20 mouse cellular contexts compared by ENCODE assay signal in the genomic region with DNA sequence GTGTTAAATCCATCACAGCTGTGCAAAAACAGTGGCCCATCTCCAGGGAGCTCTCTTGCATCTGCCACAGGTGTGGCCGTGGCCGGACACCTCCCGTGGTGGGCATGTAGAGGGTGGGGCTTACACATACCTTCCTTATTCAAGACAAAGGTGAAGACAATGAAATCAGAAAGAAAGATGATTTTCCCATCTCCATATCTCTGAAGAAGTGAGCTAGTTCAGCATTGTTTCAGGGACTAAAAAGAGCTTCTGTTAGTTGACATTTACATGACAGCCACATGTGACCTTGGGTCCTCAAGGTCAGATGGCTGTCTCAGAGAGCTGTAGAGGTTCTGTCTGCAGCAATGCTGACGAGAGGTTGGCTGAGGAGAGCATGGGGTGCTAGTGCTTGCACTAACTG.
DNase-seq lines count a peak whose midpoint lies in the region; ATAC-seq lines count a peak whose summit lies in the region.
"Had no signal": no experiment of that assay in that cellular context is flagged by ENCODE, and none has a peak within 500 bp of the region (broad histone marks: within the 10 kb centered on the region; RNA-seq: fewer than 3 reads in every experiment).

No protein-coding gene starts in this region.

- intact Hi-C loops in left cerebral cortex, postnatal 10 days (cut with DNase I): no loop called here

- no peak for ATAC-seq in monocyte, adult 5-6 weeks (replicated peaks; ENCODE audit: insufficient number of reproducible peaks, low FRiP score, low TSS enrichment, poor library complexity, severe bottlenecking)
- ATAC-seq: activated CD4-positive, CD25-positive, alpha-beta regulatory T cell, adult 4 months; CD4-positive, CD25-positive, alpha-beta regulatory T cell, adult 4 months; forebrain, embryonic 13.5 days; forebrain, embryonic 15.5 days; forebrain, postnatal 0 days; Patski had no signal

- DNase-seq in adrenal gland, postnatal 14 days: peak; percentile 19
- no peak for DNase-seq in adrenal gland, postnatal 4 days (ENCODE audit: low spot score in 2 of 2)
- DNase-seq in ES-CJ7 (ENCODE audit: low read depth, low spot score) (peak; percentile 45), R1 (ENCODE audit: low read depth, low spot score) (peak; percentile 64)
- DNase-seq in left cerebral cortex, postnatal 10 days (ENCODE audit: extremely low spot score in 1 of 2, low spot score in 2 of 2): no peak
- DNase-seq: adrenal gland, adult 8-10 months; adrenal gland, postnatal 25 days; B cell, adult 2 months; cerebellum, adult 11-12 months; cerebellum, adult 2 months; cerebellum, adult 9-10 months; cerebellum, postnatal 10 days; cerebellum, postnatal 25 days; forebrain, postnatal 0 days had no signal

Comparison
In these comparisons a context has a peak if more than half of its experiments do, and no peak if none do; other contexts are left out.
1. DNase-seq: peak in adrenal gland, postnatal 14 days (single experiment), ES-CJ7 (single experiment) and R1 (single experiment); none in adrenal gland, postnatal 4 days (0 of 2) and left cerebral cortex, postnatal 10 days (0 of 2).